Mouse (Mus musculus) Patski (cell line): ENCODE data around the gene Ece1. TPM values are rescaled to one million over a fixed set of nuclear protein-coding genes. Genes with fewer than 3 reads are reported as not detected.
"Not testable (repeated sequence)": the region's sequence is repeated elsewhere in the genome, so short reads cannot be mapped to it uniquely, and the experiment has no call there.

Experiments
- ATAC-seq: fragments of 100-300 bp; one replicate; pipeline ENCODE4 v1.8.0; 2021
- CTCF ChIA-PET: fragments of 350-600 bp; sonication (Branson Sonifier 250); formaldehyde crosslinking; loops from one replicate; lab custom pipeline; 2022; ENCODE audit warnings: inconsistent platforms; lab: Charles Lee
- POLR2A ChIA-PET: fragments of 350-600 bp; sonication (Branson Sonifier 250); formaldehyde crosslinking; loops from one replicate; lab custom pipeline; 2022; ENCODE audit warnings: antibody characterized with exemption, inconsistent platforms; lab: Charles Lee
- DNase-seq: peaks from one replicate; pipeline ENCODE4 v3.0.0-alpha.2; 2011; ENCODE audit warnings: low read depth, low spot score
- H3K27me3 ChIP-seq: fragments of 371-371 bp; one replicate; pipeline ENCODE4 v1.5.1; 2021
- CTCF ChIP-seq: fragments of 100-300 bp; IDR thresholded peaks from one replicate; pipeline ENCODE4 v1.5.1; 2021
- in situ Hi-C: fragments of 300-500 bp; cut with MboI; formaldehyde crosslinking; loops from 3 replicates; pipeline ENCODE4 v1.11.1; 2018; ENCODE audit warnings: low pct_unique_long_range_greater_than_20kb, mixed read lengths
- polyA plus RNA-seq: library from polyadenylated mRNA; unstranded; gene quantifications from one replicate; pipeline ENCODE4 v1.2.3, GENCODE M21; 2021

The Ece1 gene
- polyA plus RNA-seq, 1 experiment from 2014 or later, result 147 TPM

DNA sequence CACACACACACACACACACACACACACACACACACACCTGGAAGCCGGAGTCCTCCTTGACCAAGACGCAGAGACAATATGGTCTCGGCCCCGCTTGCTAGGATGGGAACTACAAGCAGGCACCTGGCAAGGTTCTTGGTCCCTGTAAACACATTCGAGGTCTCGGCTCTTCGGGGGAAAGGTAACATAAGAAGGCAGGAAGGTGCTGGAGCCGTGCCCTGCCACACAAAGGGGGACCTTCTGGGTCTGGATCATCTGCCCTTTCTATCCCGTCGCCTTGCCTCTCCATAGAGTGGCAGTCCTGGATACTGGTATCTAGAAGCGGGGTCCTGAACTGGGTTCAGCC lies 102.5 kb downstream of the Ece1 start:
- no peak for TF ChIP-seq CTCF
- DNase-seq, result no peak
- no peaks in the 10 kb centered on the region for H3K27me3 ChIP-seq
- POLR2A ChIA-PET, result no interaction called here
- ATAC-seq, result no peak
- in situ Hi-C loops, result loop anchor here (10.0 kb wide), 1 partner anchor 140 kb away; no protein-coding TSS in a partner anchor
- CTCF ChIA-PET, result interaction anchor here (1.9 kb wide), 1 partner anchor 143 kb away, joined by 6 read pairs; no protein-coding TSS in a partner anchor

DNA sequence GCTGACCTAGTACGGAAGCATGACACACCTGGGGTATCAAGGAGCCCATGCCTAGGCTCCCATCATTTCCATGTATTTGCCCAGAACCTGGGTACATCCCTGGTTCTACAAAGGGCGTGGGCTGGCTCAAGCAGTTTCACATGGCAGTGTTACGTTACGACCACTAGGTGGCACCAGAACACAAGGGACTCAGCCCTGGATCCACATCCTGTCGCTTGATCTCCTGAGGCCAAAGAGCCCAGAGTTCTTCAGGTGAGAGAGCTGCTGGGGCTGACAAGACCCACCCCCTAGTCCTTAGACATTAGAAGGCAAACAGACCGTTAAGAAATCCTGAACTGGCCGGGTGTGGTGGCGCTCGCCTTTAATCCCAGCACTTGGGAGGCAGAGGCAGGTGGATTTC lies 106.2 kb downstream of the Ece1 start:
- H3K27me3 ChIP-seq, result no peaks in the 10 kb centered on the region
- ChIA-PET CTCF (interaction anchor here (0.8 to 3.3 kb wide), 3 partner anchors 101 to 139 kb away, joined by 3 to 11 read pairs (median 3); no protein-coding TSS in a partner anchor), POLR2A (no interaction called here)
- peak; percentile 69 for TF ChIP-seq CTCF
- DNase-seq, result no peak
- ATAC-seq, result peak; percentile 21
- in situ Hi-C loops, result loop anchor here (10.0 kb wide), 1 partner anchor 137 kb away; no protein-coding TSS in a partner anchor

DNA sequence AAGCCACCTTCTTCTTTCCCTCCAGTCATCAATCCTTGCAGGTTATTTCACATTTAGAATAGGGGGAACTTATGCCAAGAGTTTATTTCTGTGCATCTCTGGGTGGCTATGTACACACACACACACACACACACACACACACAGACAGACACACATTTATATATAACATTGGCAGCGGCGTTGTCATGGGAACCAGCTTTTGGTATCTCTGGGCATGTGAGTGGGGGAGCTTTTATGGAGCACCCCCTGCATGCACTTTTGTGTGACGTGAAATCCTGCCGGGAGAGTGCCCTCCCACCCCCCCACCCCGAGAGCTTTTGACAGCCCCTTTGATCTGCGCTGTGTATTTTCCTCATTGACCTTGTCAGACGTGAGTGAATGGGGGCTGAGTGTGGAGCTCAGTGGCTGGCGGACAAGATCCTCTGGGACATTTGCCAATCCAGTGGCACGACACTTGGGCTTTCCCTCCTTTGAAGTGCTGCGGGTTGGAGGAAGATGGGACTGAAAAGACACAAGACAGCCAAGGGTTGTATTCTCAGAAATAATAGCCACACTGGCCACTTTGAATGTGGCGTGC lies 108.7 kb downstream of the Ece1 start:
- CTCF ChIA-PET, POLR2A ChIA-PET, H3K27me3 ChIP-seq, in situ Hi-C loops, DNase-seq, ATAC-seq: not testable (repeated sequence)

DNA sequence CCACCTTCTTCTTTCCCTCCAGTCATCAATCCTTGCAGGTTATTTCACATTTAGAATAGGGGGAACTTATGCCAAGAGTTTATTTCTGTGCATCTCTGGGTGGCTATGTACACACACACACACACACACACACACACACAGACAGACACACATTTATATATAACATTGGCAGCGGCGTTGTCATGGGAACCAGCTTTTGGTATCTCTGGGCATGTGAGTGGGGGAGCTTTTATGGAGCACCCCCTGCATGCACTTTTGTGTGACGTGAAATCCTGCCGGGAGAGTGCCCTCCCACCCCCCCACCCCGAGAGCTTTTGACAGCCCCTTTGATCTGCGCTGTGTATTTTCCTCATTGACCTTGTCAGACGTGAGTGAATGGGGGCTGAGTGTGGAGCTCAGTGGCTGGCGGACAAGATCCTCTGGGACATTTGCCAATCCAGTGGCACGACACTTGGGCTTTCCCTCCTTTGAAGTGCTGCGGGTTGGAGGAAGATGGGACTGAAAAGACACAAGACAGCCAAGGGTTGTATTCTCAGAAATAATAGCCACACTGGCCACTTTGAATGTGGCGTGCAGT lies 112.9 kb downstream of the Ece1 start:
- ATAC-seq, DNase-seq, H3K27me3 ChIP-seq, POLR2A ChIA-PET, in situ Hi-C loops, CTCF ChIA-PET: not testable (repeated sequence)

DNA sequence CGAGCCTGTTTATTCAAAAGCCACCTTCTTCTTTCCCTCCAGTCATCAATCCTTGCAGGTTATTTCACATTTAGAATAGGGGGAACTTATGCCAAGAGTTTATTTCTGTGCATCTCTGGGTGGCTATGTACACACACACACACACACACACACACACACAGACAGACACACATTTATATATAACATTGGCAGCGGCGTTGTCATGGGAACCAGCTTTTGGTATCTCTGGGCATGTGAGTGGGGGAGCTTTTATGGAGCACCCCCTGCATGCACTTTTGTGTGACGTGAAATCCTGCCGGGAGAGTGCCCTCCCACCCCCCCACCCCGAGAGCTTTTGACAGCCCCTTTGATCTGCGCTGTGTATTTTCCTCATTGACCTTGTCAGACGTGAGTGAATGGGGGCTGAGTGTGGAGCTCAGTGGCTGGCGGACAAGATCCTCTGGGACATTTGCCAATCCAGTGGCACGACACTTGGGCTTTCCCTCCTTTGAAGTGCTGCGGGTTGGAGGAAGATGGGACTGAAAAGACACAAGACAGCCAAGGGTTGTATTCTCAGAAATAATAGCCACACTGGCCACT lies 117.1 kb downstream of the Ece1 start:
- ATAC-seq, CTCF ChIA-PET, H3K27me3 ChIP-seq, DNase-seq, in situ Hi-C loops, POLR2A ChIA-PET: not testable (repeated sequence)

DNA sequence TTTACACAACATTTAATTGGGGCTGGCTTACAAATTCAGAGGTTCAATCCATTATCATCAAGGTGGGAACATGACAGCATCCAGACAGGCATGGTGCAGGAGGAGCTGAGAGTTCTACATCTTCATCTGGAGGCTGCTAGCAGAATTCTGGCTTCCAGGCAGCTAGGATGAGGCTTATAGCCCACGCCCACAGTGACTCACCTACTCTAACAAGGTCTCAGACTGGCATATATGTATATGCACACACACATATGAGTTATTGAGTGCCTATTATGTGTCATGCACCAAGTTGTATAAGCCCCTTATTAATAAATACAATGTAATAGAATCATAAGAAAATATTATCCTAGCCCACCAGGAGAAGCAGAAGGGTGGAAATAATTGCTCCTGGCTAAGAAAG lies 120.8 kb downstream of the Ece1 start:
- in situ Hi-C loops, result no loop called here
- DNase-seq, result no peak
- CTCF ChIA-PET, result no interaction called here

DNA sequence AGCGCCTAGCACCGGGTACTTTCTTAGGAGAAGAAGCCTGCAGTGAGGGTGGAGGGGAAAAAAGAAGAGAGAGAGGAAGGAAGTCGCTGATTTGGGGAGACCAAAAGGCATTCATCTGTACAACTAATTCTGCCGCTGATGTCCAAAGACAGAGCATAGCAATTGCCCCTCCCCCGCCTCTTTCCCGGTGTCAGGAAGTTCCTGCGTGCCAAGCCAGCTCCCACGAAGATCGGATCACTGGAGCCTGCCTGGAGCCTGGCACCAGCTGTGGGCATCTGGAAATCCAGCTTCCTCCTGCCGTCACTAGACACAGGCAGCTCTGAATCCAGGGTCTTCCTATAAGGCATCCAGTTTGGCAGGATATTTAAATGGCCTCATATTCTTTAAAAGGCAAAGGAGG lies 122.2 kb downstream of the Ece1 start:
- CTCF ChIA-PET, result no interaction called here
- no peak for ATAC-seq

More for the DNA sequence above, 120.8 kb downstream of the Ece1 start:
- POLR2A ChIA-PET, result no interaction called here
- no peak for ATAC-seq
- H3K27me3 ChIP-seq, result no peaks in the 10 kb centered on the region
- no peak for TF ChIP-seq CTCF

DNA sequence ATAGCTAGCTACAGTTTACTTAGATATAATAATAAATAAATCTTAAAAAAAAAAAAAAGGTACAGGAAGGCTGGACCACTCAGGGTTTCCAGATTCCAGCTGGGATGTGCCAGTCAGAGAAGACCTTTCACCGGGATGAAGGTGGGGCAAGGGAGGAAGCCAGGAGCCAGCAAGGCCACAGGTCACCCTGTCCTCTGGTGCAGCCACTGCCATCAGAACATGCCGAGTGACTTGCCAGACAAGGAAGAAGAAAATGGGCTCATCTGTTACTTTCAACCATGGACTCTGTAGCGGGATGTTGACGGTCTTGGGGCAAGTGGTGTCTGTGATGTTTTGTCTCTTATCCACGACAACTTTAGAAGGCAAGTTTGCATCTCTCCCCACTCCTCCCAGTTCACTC lies 122.7 kb downstream of the Ece1 start:
- TF ChIP-seq CTCF, result no peak
- H3K27me3 ChIP-seq, result no peaks in the 10 kb centered on the region
- ATAC-seq, result no peak
- DNase-seq, result no peak
- in situ Hi-C loops, result no loop called here
- CTCF ChIA-PET, result no interaction called here
- POLR2A ChIA-PET, result no interaction called here

More for the DNA sequence above, 122.2 kb downstream of the Ece1 start:
- TF ChIP-seq CTCF, result no peak
- H3K27me3 ChIP-seq, result no peaks in the 10 kb centered on the region
- in situ Hi-C loops, result no loop called here
- POLR2A ChIA-PET, result no interaction called here
- DNase-seq, result no peak

DNA sequence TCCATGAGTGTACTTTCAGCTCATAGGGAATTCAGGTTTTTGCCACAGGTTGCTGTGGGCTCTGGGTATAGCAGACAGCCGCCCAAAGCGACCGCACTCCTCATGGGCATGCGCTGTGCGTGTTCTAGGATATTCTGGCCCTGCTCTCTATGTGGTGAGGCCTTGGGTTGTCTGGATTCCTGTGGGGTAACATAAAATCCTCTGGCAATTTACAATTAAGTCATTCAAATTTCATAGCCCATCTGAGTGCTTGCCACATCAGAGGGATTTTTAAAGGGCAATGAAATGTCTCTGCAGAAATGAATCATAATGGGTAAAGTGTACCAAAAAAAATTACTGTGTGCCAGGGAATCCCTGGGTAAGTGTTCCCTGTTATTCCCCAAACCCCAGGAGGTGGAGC lies 127.4 kb downstream of the Ece1 start:
- ChIA-PET CTCF (no interaction called here), POLR2A (no interaction called here)
- in situ Hi-C loops, result no loop called here
- no peaks in the 10 kb centered on the region for H3K27me3 ChIP-seq
- DNase-seq (peak; percentile 93), ATAC-seq (peak; percentile 22)
- no peak for TF ChIP-seq CTCF

DNA sequence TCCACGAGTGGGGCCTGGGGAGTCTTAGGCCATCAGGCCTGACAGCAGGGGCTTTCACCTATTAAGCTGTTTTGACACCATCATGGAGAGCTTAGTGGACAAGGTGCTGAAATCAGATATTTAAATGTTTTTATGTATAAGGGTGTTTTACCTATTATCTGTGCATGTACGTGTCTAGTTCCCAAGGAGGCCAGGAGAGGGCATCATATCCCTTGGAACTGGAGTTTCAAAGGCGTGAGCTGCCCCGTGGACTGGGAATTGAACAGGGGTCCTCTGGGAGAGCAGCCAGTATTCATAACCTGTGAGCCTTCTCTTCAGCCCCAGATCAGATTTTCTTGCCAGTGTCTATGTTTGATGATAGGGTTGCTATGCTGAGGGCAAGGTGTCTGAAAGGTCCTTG lies 128.4 kb downstream of the Ece1 start:
- no peak for ATAC-seq
- ChIA-PET CTCF (interaction anchor here (1.3 kb wide), 1 partner anchor 59 kb away, joined by 3 read pairs; no protein-coding TSS in a partner anchor), POLR2A (no interaction called here)
- DNase-seq, result no peak
- in situ Hi-C loops, result no loop called here
- no peaks in the 10 kb centered on the region for H3K27me3 ChIP-seq
- TF ChIP-seq CTCF, result no peak

DNA sequence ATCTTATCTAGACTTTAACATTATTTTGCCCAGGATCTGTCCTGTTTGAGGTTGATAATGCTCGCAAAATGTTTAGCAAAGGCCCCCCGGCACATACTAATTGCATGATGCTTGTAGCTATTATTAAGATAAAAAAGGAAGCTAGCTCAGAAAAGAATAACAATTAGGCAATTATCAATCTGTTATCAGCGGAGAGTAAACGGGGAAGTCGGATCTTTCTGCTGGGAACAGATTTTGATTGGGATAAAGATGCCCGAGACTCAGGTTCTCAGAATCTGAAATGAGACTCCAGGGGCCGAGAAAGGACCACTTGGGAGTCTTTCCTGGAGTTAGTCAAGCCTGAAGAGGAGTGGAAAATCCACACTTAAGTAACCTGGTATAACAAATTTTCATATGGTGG lies 129.2 kb downstream of the Ece1 start:
- ChIA-PET CTCF (interaction anchor here (0.7 to 1.3 kb wide), 2 partner anchors 58 to 135 kb away, joined by 3 read pairs; no protein-coding TSS in a partner anchor), POLR2A (interaction anchor here (0.6 kb wide), 1 partner anchor 11 kb away, joined by 4 read pairs; no protein-coding TSS in a partner anchor)
- ATAC-seq, result no peak
- in situ Hi-C loops, result no loop called here
- no peak for DNase-seq
- TF ChIP-seq CTCF, result no peak
- no peaks in the 10 kb centered on the region for H3K27me3 ChIP-seq
